Mouse (Mus musculus): ENCODE measurements around the gene Enpep. TPM values are rescaled to one million over a fixed set of nuclear protein-coding genes. Genes with fewer than 3 reads are reported as not detected.
A peak's percentile ranks its signal among the peaks of the same experiment; 100 is the strongest.

Enpep gene
- polyA plus RNA-seq, 1 experiment from 2014 or later, result 0.05 TPM

GRCm38 (mm10) chr3:129268886-129269683 lies 63.4 kb downstream of the Enpep start:
- Histone ChIP-seq H3K36me3 (no peaks in the 10 kb centered on the region), H3K27me3 (ENCODE audit: low read depth, poor library complexity, severe bottlenecking) (no peaks in the 10 kb centered on the region), H3K4me3 (no peak overlapping the region), H3K9me3 (replicated peaks) (no peaks in the 10 kb centered on the region), H3K27ac (replicated peaks) (no peak overlapping the region), H3K4me1 (no peaks in the 10 kb centered on the region)
- 91% methylated on average over 12 of the region's 12 CpGs for WGBS
- no peak for DNase-seq (ENCODE audit: low spot score)

- H3K4me3 ChIP-seq, result no peak overlapping the region
- no peak for DNase-seq (ENCODE audit: low spot score)
- no peaks in the 10 kb centered on the region for H3K27me3 ChIP-seq (ENCODE audit: low read depth, poor library complexity, severe bottlenecking)
- no peak overlapping the region for H3K27ac ChIP-seq (replicated peaks)
- no peaks in the 10 kb centered on the region for H3K4me1 ChIP-seq
- WGBS, result 88% methylated on average over 5 of the region's 5 CpGs
- H3K9me3 ChIP-seq (replicated peaks), result no peaks in the 10 kb centered on the region
- H3K36me3 ChIP-seq, result no peaks in the 10 kb centered on the region
Measured at GRCm38 (mm10) chr3:129258497-129258896, 74.0 kb downstream of the Enpep start.

- Histone ChIP-seq H3K27ac (replicated peaks) (no peak overlapping the region), H3K36me3 (no peaks in the 10 kb centered on the region), H3K4me3 (peak overlapping the region; percentile 42), H3K9me3 (replicated peaks) (no peaks in the 10 kb centered on the region), H3K27me3 (ENCODE audit: low read depth, poor library complexity, severe bottlenecking) (no peaks in the 10 kb centered on the region), H3K4me1 (no peaks in the 10 kb centered on the region)
- no peak for DNase-seq (ENCODE audit: low spot score)
- 65% methylated on average over 8 of the region's 8 CpGs for WGBS
Measured at GRCm38 (mm10) chr3:129256766-129257165, 75.8 kb downstream of the Enpep start.

GRCm38 (mm10) chr3:129256283-129256682 lies 76.2 kb downstream of the Enpep start:
- Histone ChIP-seq H3K4me3 (peak overlapping the region; percentile 42), H3K27me3 (ENCODE audit: low read depth, poor library complexity, severe bottlenecking) (no peaks in the 10 kb centered on the region), H3K36me3 (no peaks in the 10 kb centered on the region), H3K9me3 (replicated peaks) (no peaks in the 10 kb centered on the region), H3K4me1 (no peaks in the 10 kb centered on the region), H3K27ac (replicated peaks) (no peak overlapping the region)
- peak; percentile 14 for DNase-seq (ENCODE audit: low spot score)
- 55% methylated on average over 19 of the region's 19 CpGs for WGBS

- DNase-seq (ENCODE audit: low spot score), result no peak
- no peak overlapping the region for H3K27ac ChIP-seq (replicated peaks)
- WGBS, result 55% methylated on average over 10 of the region's 10 CpGs
- no peaks in the 10 kb centered on the region for H3K36me3 ChIP-seq
- no peaks in the 10 kb centered on the region for H3K9me3 ChIP-seq (replicated peaks)
- no peaks in the 10 kb centered on the region for H3K27me3 ChIP-seq (ENCODE audit: low read depth, poor library complexity, severe bottlenecking)
- no peaks in the 10 kb centered on the region for H3K4me1 ChIP-seq
- H3K4me3 ChIP-seq, result no peak overlapping the region
Measured at GRCm38 (mm10) chr3:129254246-129254645, 78.3 kb downstream of the Enpep start.

- Histone ChIP-seq H3K36me3 (no peaks in the 10 kb centered on the region), H3K4me1 (no peaks in the 10 kb centered on the region), H3K27me3 (ENCODE audit: low read depth, poor library complexity, severe bottlenecking) (no peaks in the 10 kb centered on the region), H3K4me3 (no peak overlapping the region), H3K9me3 (replicated peaks) (no peaks in the 10 kb centered on the region), H3K27ac (replicated peaks) (no peak overlapping the region)
- WGBS, result 89% methylated on average over 9 of the region's 9 CpGs
- no peak for DNase-seq (ENCODE audit: low spot score)
Measured at GRCm38 (mm10) chr3:129250997-129251396, 81.5 kb downstream of the Enpep start.

GRCm38 (mm10) chr3:129238664-129239258 lies 93.8 kb downstream of the Enpep start:
- Histone ChIP-seq H3K36me3 (no peaks in the 10 kb centered on the region), H3K27ac (replicated peaks) (no peak overlapping the region), H3K27me3 (ENCODE audit: low read depth, poor library complexity, severe bottlenecking) (no peaks in the 10 kb centered on the region), H3K4me3 (0 out of 2 replicates have a peak overlapping the region, but pooled peaks have one; percentile 14), H3K9me3 (replicated peaks) (no peaks in the 10 kb centered on the region), H3K4me1 (peaks cover 7% of the 10 kb centered on the region)
- WGBS, result 25% methylated on average over 13 of the region's 13 CpGs
- DNase-seq (ENCODE audit: low spot score), result peak; percentile 17

- no peak for DNase-seq (ENCODE audit: low spot score)
- Histone ChIP-seq H3K36me3 (no peaks in the 10 kb centered on the region), H3K27me3 (ENCODE audit: low read depth, poor library complexity, severe bottlenecking) (no peaks in the 10 kb centered on the region), H3K27ac (replicated peaks) (no peak overlapping the region), H3K9me3 (replicated peaks) (no peaks in the 10 kb centered on the region), H3K4me3 (no peak overlapping the region), H3K4me1 (peaks cover 7% of the 10 kb centered on the region)
- WGBS, result 75% methylated on average over 1 of the region's 1 CpGs
Measured at GRCm38 (mm10) chr3:129238010-129238409, 94.5 kb downstream of the Enpep start.

- DNase-seq (ENCODE audit: low spot score), result peak; percentile 26
- WGBS, result under 1% methylated on average over 5 of the region's 5 CpGs
- Histone ChIP-seq H3K36me3 (no peaks in the 10 kb centered on the region), H3K4me1 (peaks cover 31% of the 10 kb centered on the region), H3K4me3 (no peak overlapping the region), H3K9me3 (replicated peaks) (no peaks in the 10 kb centered on the region), H3K27ac (replicated peaks) (no peak overlapping the region), H3K27me3 (ENCODE audit: low read depth, poor library complexity, severe bottlenecking) (peaks cover 75% of the 10 kb centered on the region)
Measured at GRCm38 (mm10) chr3:129227331-129227730, 105.2 kb downstream of the Enpep start.

- H3K36me3 ChIP-seq, result no peaks in the 10 kb centered on the region
- no peak overlapping the region for H3K4me3 ChIP-seq
- H3K4me1 ChIP-seq, result peaks cover 32% of the 10 kb centered on the region
- peaks cover 82% of the 10 kb centered on the region for H3K27me3 ChIP-seq (ENCODE audit: low read depth, poor library complexity, severe bottlenecking)
- no peaks in the 10 kb centered on the region for H3K9me3 ChIP-seq (replicated peaks)
- DNase-seq (ENCODE audit: low spot score), result no peak
- no peak overlapping the region for H3K27ac ChIP-seq (replicated peaks)
- WGBS, result under 1% methylated on average over 6 of the region's 6 CpGs
Measured at GRCm38 (mm10) chr3:129226681-129227080, 105.8 kb downstream of the Enpep start.

GRCm38 (mm10) chr3:129225577-129226289 lies 106.8 kb downstream of the Enpep start:
- no peaks in the 10 kb centered on the region for H3K36me3 ChIP-seq
- no peaks in the 10 kb centered on the region for H3K9me3 ChIP-seq (replicated peaks)
- peaks cover 91% of the 10 kb centered on the region for H3K27me3 ChIP-seq (ENCODE audit: low read depth, poor library complexity, severe bottlenecking)
- WGBS, result 1% methylated on average over 13 of the region's 13 CpGs
- peaks cover 41% of the 10 kb centered on the region for H3K4me1 ChIP-seq
- no peak overlapping the region for H3K27ac ChIP-seq (replicated peaks)
- H3K4me3 ChIP-seq, result no peak overlapping the region
- DNase-seq (ENCODE audit: low spot score), result peak; percentile 21

GRCm38 (mm10) chr3:129224806-129225576 lies 107.5 kb downstream of the Enpep start:
- peak overlapping the region; percentile 20; the same call in 1 of the 2 replicates for H3K4me3 ChIP-seq

More at GRCm38 (mm10) chr3:129224806-129225576, 107.5 kb downstream of the Enpep start:
- Histone ChIP-seq H3K4me1 (peaks cover 49% of the 10 kb centered on the region), H3K27ac (replicated peaks) (no peak overlapping the region), H3K36me3 (no peaks in the 10 kb centered on the region), H3K9me3 (replicated peaks) (no peaks in the 10 kb centered on the region), H3K27me3 (ENCODE audit: low read depth, poor library complexity, severe bottlenecking) (peaks cover 97% of the 10 kb centered on the region)
- under 1% methylated on average over 40 of the region's 40 CpGs for WGBS
- DNase-seq (ENCODE audit: low spot score), result peak; percentile 54

Measured in midbrain, embryonic 10.5 days (tissue).